Mouse (Mus musculus) urinary bladder, postnatal 10 days (tissue): Measurements from ENCODE around the gene Abcc5.
A peak's percentile ranks its signal among the peaks of the same experiment; 100 is the strongest.

Experiments
- DNase-seq: peaks from one replicate; pipeline ENCODE4 v3.0.0; 2022; ENCODE audit warnings: low spot score

Abcc5 gene

DNA sequence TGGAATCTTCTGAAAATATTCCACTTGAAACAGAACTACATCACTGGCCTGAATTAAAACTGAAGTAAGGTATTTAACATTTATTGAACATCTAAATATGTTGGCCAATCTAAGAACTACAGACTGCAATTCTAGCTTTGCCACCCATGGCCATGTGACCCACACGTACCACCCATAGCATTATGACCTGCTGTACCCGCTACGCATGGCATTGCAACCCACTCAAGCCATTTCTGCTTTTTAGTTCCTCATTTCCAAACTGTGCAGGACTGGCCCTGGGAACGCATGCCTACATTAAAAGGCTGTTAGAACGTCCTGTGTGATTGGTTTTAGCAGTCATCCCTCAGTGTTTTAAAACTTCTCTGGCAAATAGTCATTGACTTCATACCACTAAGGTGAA is 68.4 kb downstream of the Abcc5 start:
- DNase-seq, result no peak

- no peak for DNase-seq
Measured at GRCm38 (mm10) chr16:20354762-20355161, 71.4 kb downstream of the Abcc5 start.

DNA sequence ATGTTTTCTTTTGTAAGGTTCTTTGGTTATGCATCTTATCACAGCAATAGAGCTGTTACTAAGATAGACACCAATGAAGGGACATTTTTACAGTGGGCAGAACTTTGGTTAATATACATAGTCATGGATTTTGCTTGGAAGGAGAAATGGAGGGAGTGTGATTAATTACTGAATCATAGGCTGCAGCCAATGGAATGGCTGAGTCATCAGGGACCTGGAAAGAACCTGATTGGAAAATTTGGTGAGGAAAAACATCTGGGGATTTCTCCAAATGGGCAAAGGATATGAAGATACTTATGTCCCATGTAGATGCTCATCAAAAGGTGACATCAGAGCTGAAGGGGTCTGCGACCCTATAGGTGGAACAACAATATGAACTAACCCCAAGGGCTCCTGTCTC is 72.2 kb downstream of the Abcc5 start:
- DNase-seq, result no peak

DNA sequence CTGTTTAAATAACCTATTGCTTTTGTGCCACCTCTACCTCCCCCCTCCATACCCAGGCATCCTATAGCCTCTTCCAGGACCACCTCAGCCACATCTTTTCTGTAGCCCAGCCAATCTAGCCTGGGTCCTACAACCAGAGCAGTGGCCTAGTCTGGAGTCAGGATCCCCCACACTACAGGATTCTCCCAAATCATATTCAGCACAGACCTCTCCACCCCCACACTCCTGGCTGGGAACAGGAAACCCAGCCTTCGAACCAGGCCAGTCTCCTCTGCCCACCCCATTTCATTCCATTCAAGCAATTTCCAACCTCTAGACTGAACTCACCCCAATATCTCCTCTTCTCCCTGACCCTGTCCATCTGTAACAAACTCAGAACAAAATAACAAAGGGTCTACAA is 80.7 kb downstream of the Abcc5 start:
- no peak for DNase-seq

DNA sequence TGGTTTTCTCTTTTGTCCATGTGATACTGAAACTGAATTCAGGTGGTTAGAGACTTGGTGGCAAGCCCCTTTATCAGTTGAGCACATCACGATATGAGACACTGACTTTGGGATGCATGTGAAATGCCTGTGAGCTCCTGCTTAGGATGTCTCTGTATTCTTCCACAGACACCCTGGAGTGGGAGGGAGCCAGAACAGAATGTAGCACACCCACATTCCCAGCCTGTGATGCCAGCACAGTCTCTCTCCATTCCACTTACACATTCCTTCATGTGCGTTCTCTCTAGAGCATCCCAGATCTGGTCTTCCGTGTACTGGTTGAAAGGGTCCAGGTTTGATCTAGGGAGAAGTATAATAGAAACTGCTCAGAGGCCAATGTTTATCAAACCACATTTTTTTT is 87.6 kb downstream of the Abcc5 start:
- DNase-seq, result no peak

- no peak for DNase-seq
Measured at GRCm38 (mm10) chr16:20334918-20335317, 91.3 kb downstream of the Abcc5 start.

- DNase-seq, result no peak
Measured at GRCm38 (mm10) chr16:20328306-20328705, 97.9 kb downstream of the Abcc5 start.

DNA sequence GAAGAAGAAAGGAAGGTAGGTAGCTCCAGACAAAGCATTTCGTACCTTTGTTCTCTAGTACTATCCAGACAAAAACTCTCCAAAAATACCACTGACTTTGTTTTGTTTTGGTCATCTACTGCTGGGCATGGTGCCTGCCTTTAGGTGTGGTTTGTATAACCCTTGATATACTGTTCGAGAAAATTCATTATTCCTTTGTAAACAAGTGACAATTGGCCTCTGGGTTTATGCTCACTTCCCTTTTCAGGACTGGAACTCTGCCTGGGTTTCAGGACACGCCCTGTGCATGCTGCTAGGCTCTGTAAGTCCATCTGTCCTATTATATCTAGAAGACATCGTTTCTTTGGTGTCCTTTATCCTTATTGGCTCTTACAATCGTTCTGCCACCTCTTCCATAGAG is 100.9 kb downstream of the Abcc5 start, which contains the start of gene Cyp2ab1:
Cyp2ab1 (minus strand) TSS at position 119 of the 400 bp plus-strand sequence.
- DNase-seq, result no peak

DNA sequence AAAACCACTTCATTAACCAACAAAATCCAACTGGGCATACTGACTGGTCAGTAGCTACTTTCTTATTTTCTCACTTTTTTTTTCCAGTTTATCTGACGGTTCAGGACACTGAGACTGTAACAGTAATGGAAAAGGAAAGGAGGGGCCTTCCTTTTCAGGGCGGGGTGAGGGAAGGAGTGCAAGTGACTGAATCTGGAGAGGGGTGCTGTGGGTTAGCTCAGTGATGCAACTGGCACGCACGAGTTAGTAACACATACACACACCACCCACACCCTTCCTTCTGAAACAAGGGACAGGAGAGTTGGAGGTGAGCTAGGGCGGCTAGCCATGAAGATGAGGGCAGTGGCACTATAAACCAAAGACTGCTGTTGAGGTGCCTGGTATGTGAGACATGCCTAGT is 102.3 kb downstream of the Abcc5 start:
- DNase-seq, result no peak

- no peak for DNase-seq
Measured at GRCm38 (mm10) chr16:20322274-20322673, 103.9 kb downstream of the Abcc5 start.

DNA sequence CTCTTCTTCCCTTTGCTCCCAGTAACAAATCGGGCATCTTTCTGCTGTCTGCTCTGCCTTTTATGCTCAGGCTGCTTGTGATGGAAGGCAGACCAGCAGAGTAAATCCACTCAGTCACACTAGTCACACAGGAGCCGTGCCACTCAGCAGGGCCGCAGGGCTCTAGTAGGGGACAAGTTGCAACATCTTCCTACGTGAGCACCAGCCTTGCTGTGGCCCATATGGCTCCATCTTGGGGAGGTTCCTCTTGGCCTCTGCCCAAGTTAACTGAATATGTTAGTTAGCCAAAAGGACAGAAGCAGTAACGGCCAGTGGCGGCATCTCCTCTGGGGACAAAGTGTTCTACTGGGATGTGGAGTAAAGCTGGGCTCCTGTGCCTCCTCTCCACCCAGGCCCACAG is 109.4 kb downstream of the Abcc5 start:
- DNase-seq, result no peak

GRCm38 (mm10) chr16:20315266-20315665 is 110.9 kb downstream of the Abcc5 start:
- no peak for DNase-seq

- DNase-seq, result no peak
Measured at GRCm38 (mm10) chr16:20312272-20312671, 113.9 kb downstream of the Abcc5 start.

GRCm38 (mm10) chr16:20301770-20302649 is 124.2 kb downstream of the Abcc5 start, which contains the start of gene Parl:
Gene Parl, minus strand, starts transcription at chr16:20302387.
- DNase-seq, result peak; percentile 41

- DNase-seq, result no peak
Measured at GRCm38 (mm10) chr16:20300076-20300475, 126.1 kb downstream of the Abcc5 start.
